Mouse (Mus musculus) megakaryocyte progenitor cell, adult 5-6 weeks (primary cell): ENCODE results near the gene Olfr764-ps1. TPM values are rescaled to one million over a fixed set of nuclear protein-coding genes. Genes with fewer than 3 reads are reported as not detected.

ENCODE experiments used
- total RNA-seq, 2 experiments: library from RNA; stranded (forward) in 1 of 2; stranded (reverse) in 1 of 2; fragments of 157-497, 149-512 nt in 1 of 2; fragments of 200-1000 nt in 1 of 2; gene quantifications; 2 replicates each; pipeline versions ENCODE4 v1.2.3 to v1.2.4; 2015 to 2017

Gene Olfr764-ps1
- total RNA-seq, 2 experiments from 2014 or later = not detected

Other genes with a start within 250 kb of the Olfr764-ps1 start
- 4.8 and 5.3 TPM in 2 replicates for gene Mmp19, start 249.0 kb downstream of the Olfr764-ps1 start, total RNA-seq (2015)
- gene Mmp19, start 249.0 kb downstream of the Olfr764-ps1 start, total RNA-seq (2017) = 12.8 and 15.5 TPM in 2 replicates
- 14.9 and 19.2 TPM in 2 replicates for gene Dnajc14, start 235.8 kb downstream of the Olfr764-ps1 start, total RNA-seq (2015)
- gene Dnajc14, start 235.8 kb downstream of the Olfr764-ps1 start, total RNA-seq (2017) = 33.4 and 36.4 TPM in 2 replicates
- 5.5 and 7.2 TPM in 2 replicates for gene Tmem198b, start 235.5 kb downstream of the Olfr764-ps1 start, total RNA-seq (2015)
- 2.8 and 6.0 TPM in 2 replicates for gene Tmem198b, start 235.5 kb downstream of the Olfr764-ps1 start, total RNA-seq (2017)
- gene Sarnp, start 222.6 kb downstream of the Olfr764-ps1 start, total RNA-seq (2015) = 245 and 268 TPM in 2 replicates
- 250 and 268 TPM in 2 replicates for gene Sarnp, start 222.6 kb downstream of the Olfr764-ps1 start, total RNA-seq (2017)
- gene Ormdl2, start 218.3 kb downstream of the Olfr764-ps1 start, total RNA-seq (2015) = 58.1 and 62.7 TPM in 2 replicates
- 65.6 and 105 TPM in 2 replicates for gene Ormdl2, start 218.3 kb downstream of the Olfr764-ps1 start, total RNA-seq (2017)
- gene Gdf11, start 148.2 kb downstream of the Olfr764-ps1 start, total RNA-seq (2015) = 0.07 TPM in 1 of 2 replicates, not detected in the other
- gene Gdf11, start 148.2 kb downstream of the Olfr764-ps1 start, total RNA-seq (2017) = 0.34 TPM in 1 of 2 replicates, not detected in the other
- gene Cd63, start 138.9 kb downstream of the Olfr764-ps1 start, total RNA-seq (2015) = 210 and 275 TPM in 2 replicates
- gene Cd63, start 138.9 kb downstream of the Olfr764-ps1 start, total RNA-seq (2017) = 143 and 180 TPM in 2 replicates
- 0.90 and 15.7 TPM in 2 replicates for gene Rdh5, start 117.0 kb downstream of the Olfr764-ps1 start, total RNA-seq (2015)
- gene Rdh5, start 117.0 kb downstream of the Olfr764-ps1 start, total RNA-seq (2017) = 0.79 and 2.9 TPM in 2 replicates
- 103 and 133 TPM in 2 replicates for gene Bloc1s1, start 115.9 kb downstream of the Olfr764-ps1 start, total RNA-seq (2015)
- 65.7 and 106 TPM in 2 replicates for gene Bloc1s1, start 115.9 kb downstream of the Olfr764-ps1 start, total RNA-seq (2017)
- 0.15 TPM in 1 of 2 replicates, not detected in the other for gene Itga7, start 106.1 kb downstream of the Olfr764-ps1 start, total RNA-seq (2015)
- not detected in 2 replicates for gene Itga7, start 106.1 kb downstream of the Olfr764-ps1 start, total RNA-seq (2017)
- gene Mettl7b, start 78.9 kb downstream of the Olfr764-ps1 start, total RNA-seq (2015) = not detected in 2 replicates
- not detected in 2 replicates for gene Mettl7b, start 78.9 kb downstream of the Olfr764-ps1 start, total RNA-seq (2017)
- not detected in 2 replicates for gene Olfr9, start 50.5 kb downstream of the Olfr764-ps1 start, total RNA-seq (2015)
- not detected in 2 replicates for gene Olfr9, start 50.5 kb downstream of the Olfr764-ps1 start, total RNA-seq (2017)
- not detected in 2 replicates for gene Olfr763, start 29.1 kb downstream of the Olfr764-ps1 start, total RNA-seq (2015)
- gene Olfr763, start 29.1 kb downstream of the Olfr764-ps1 start, total RNA-seq (2017) = not detected in 2 replicates
- not detected in 2 replicates for gene Olfr765, start 10.1 kb upstream of the Olfr764-ps1 start, total RNA-seq (2015)
- gene Olfr765, start 10.1 kb upstream of the Olfr764-ps1 start, total RNA-seq (2017) = not detected in 2 replicates
- gene Olfr766-ps1, start 29.1 kb upstream of the Olfr764-ps1 start, total RNA-seq (2015) = not detected in 2 replicates
- gene Olfr766-ps1, start 29.1 kb upstream of the Olfr764-ps1 start, total RNA-seq (2017) = not detected in 2 replicates
- gene Olfr767, start 43.0 kb upstream of the Olfr764-ps1 start, total RNA-seq (2015) = not detected in 2 replicates
- gene Olfr767, start 43.0 kb upstream of the Olfr764-ps1 start, total RNA-seq (2017) = not detected in 2 replicates
- gene Olfr768, start 59.5 kb upstream of the Olfr764-ps1 start, total RNA-seq (2015) = not detected in 2 replicates
- gene Olfr768, start 59.5 kb upstream of the Olfr764-ps1 start, total RNA-seq (2017) = not detected in 2 replicates
- gene Olfr769, start 78.0 kb upstream of the Olfr764-ps1 start, total RNA-seq (2015) = not detected in 2 replicates
- not detected in 2 replicates for gene Olfr769, start 78.0 kb upstream of the Olfr764-ps1 start, total RNA-seq (2017)
- not detected in 2 replicates for gene Olfr770, start 99.1 kb upstream of the Olfr764-ps1 start, total RNA-seq (2015)
- not detected in 2 replicates for gene Olfr770, start 99.1 kb upstream of the Olfr764-ps1 start, total RNA-seq (2017)
- gene Olfr771, start 124.9 kb upstream of the Olfr764-ps1 start, total RNA-seq (2015) = not detected in 2 replicates
- not detected in 2 replicates for gene Olfr771, start 124.9 kb upstream of the Olfr764-ps1 start, total RNA-seq (2017)
- gene Olfr772, start 138.0 kb upstream of the Olfr764-ps1 start, total RNA-seq (2015) = not detected in 2 replicates
- not detected in 2 replicates for gene Olfr772, start 138.0 kb upstream of the Olfr764-ps1 start, total RNA-seq (2017)
- gene Olfr773, start 147.5 kb upstream of the Olfr764-ps1 start, total RNA-seq (2015) = not detected in 2 replicates
- not detected in 2 replicates for gene Olfr773, start 147.5 kb upstream of the Olfr764-ps1 start, total RNA-seq (2017)
- not detected in 2 replicates for gene Olfr774, start 196.3 kb upstream of the Olfr764-ps1 start, total RNA-seq (2015)
- gene Olfr774, start 196.3 kb upstream of the Olfr764-ps1 start, total RNA-seq (2017) = not detected in 2 replicates
- not detected in 2 replicates for gene Olfr775, start 208.5 kb upstream of the Olfr764-ps1 start, total RNA-seq (2015)
- not detected in 2 replicates for gene Olfr775, start 208.5 kb upstream of the Olfr764-ps1 start, total RNA-seq (2017)
- not detected in 2 replicates for gene Olfr776, start 219.2 kb upstream of the Olfr764-ps1 start, total RNA-seq (2015)
- gene Olfr776, start 219.2 kb upstream of the Olfr764-ps1 start, total RNA-seq (2017) = not detected in 2 replicates
- not detected in 2 replicates for gene Olfr777, start 231.6 kb upstream of the Olfr764-ps1 start, total RNA-seq (2015)
- not detected in 2 replicates for gene Olfr777, start 231.6 kb upstream of the Olfr764-ps1 start, total RNA-seq (2017)